Mouse (Mus musculus): ENCODE data around the gene Adrm1. TPM values are rescaled to one million over a fixed set of nuclear protein-coding genes. Genes with fewer than 3 reads are reported as not detected.

Gene Adrm1
- total RNA-seq (2023): 10 to 100 TPM; 65.2 to 68.4 TPM

DNA sequence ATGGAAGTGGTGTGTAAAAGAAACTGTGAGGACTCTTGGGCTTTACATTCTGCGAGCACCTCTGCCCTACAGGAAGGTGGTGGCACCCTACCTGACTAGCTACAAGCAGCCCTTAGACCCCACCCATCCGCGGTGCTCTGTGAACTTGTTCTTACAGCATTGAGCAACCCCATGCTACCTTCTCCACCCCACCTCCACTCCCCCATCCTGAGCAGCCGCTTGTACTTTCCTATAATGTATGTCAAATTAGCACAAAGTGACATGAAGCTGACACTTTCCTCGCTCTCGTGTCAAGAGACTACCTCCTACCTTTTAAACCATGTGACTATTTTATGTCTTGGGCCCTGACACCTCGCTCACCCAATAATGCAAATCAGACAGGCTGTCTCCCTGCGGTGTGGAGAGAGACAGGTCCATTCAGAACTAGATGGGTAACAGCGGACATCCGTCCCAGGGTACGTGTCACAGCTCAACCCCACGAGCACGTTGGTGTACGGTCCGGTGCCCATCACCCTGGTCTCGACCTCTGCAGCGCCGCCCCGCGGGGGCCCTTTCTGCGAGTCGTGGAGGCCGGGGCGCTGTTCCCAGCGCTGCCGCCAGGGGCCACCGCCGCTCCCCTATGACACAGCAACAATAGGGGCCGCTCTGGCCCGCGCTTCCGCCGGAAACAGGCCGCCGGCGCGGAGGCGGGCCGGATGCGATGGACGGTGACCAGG is at the start of gene Adrm1:
Gene Adrm1, plus strand, starts transcription at position 680 of the 716 bp plus-strand sequence.

Other genes with a start within 250 kb of the Adrm1 start
- 10 to 100 TPM; 32.3 to 34.4 TPM for gene Taf4, start 194.8 kb upstream of the Adrm1 start, total RNA-seq (2023)
- 10 to 100 TPM; 17.5 to 19.0 TPM for gene Lsm14b, start 146.5 kb upstream of the Adrm1 start, total RNA-seq (2023)
- gene Psma7, start 129.1 kb upstream of the Adrm1 start, total RNA-seq (2023): 100 to 1,000 TPM; 143 to 147 TPM
- 1 to 10 TPM; 3.6 to 5.1 TPM for gene Ss18l1, start 129.0 kb upstream of the Adrm1 start, total RNA-seq (2023)
- 1 to 10 TPM; 8.8 to 9.8 TPM for gene Mtg2, start 100.9 kb upstream of the Adrm1 start, total RNA-seq (2023)
- gene Hrh3, start 67.0 kb upstream of the Adrm1 start, total RNA-seq (2023): not detected
- gene Osbpl2, start 52.2 kb upstream of the Adrm1 start, total RNA-seq (2023): 10 to 100 TPM; 63.3 to 75.7 TPM
- gene Lama5, start 54.4 kb downstream of the Adrm1 start, total RNA-seq (2023): under 1 TPM; 0.13 to 0.93 TPM
- 100 to 1,000 TPM; 572 to 585 TPM for gene Rps21, start 85.9 kb downstream of the Adrm1 start, total RNA-seq (2023)
- 10 to 100 TPM; 26.3 to 28.2 TPM for gene Cables2, start 102.0 kb downstream of the Adrm1 start, total RNA-seq (2023)
- gene Rbbp8nl, start 118.4 kb downstream of the Adrm1 start, total RNA-seq (2023): not detected
- not detected for gene Gata5, start 163.2 kb downstream of the Adrm1 start, total RNA-seq (2023)

All from neutrophil, adult 83 days (primary cell).